Mouse (Mus musculus): ENCODE data around the gene Polr2f.

The Polr2f gene

DNA sequence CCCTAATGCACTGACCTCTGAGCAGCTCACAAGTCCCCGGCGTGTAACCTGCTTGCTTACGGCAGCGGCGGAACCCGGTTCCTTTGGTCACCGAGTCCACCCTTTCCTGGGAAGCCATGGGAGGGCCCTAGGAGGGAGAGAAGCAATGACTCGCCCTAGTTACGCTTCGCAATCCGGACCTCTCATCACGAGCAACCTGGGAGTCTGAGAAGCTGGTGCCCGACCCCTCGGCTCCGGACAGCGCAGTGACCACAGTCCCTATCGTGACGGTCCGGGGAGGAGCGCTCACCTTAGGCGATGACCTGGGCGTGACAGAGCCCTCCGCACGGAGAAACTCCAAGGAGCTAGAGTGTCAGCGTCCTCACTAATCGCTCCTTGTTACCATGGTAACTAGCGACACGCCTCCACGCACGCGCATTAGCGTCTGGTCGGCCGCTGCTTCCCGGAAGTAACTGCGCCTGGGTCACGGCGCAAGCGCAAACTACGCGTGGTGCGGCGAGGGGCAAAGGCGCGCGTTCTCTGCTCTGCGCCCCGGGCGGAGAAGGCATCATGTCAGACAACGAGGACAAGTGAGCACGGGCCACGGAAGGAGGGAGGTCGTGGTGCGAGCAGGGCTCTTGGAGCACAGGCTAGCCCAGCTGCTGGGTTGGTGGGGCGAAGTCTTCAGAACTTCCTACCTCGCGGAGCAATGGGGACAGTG lies at the start of gene Polr2f, which contains the start of gene 1700088E04Rik:
TSS of gene Polr2f (plus strand) at position 144 of the 700 bp plus-strand sequence.
TSS of gene 1700088E04Rik (minus strand) at position 388 of the 700 bp plus-strand sequence.
- peak; percentile 96 for DNase-seq

DNA sequence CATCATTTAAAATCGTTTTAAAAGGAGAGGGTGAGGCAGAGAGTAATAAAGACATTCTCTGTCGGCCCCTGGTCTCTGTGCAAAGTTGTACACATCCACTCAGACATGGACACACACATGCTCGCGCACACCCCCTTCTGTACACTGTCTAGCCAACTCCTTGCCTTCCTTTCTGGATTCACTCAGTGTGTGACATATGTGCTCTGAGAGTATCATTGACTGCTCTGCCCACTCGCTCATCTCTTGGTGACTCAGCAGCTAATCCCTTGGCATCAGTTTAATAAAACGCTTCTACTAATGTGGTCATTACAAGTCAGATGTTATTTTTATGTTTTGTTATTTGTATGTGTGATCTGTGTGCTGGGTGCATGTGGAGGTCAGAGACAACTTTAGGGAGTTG lies 48.5 kb upstream of the Polr2f start:
- DNase-seq = no peak

DNA sequence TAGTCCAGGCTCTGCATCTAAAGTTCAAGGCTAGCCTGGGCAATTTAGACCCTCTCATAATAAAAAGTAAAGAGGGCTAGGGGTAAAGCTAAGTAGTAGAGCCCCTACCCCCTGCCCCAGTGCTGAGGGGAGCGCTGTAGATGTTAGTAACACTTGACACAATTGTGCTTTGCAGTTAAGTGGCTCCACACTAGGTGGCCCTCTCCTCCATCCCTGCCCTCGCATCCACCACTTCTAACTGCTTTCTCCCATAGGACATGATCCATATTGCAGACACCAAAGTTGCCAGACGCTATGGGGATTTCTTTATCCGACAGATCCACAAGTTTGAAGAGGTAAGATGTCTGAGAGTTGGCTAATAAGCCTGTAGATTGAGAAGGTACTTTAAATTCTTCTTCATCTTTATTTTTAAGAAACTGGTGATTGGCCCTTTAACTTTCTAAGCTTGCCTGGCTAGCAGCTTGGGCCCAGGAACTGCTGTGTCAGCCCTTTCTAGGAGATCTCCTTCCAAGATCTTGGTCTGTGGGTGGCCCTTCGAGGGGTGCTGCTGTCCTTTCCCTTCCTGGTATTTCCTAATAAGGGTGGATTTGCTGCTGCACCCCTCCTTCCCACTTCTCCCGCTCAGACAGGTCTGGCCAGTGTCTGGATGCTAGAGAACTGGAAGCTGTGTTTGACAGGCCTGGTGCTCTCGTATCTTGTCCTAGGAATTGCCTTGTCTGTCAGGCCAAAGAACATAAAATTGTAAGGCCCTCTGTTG lies 47.5 kb upstream of the Polr2f start:
- no peak for DNase-seq

- no peak for DNase-seq
Measured at GRCm38 (mm10) chr15:79095483-79095882, 45.3 kb upstream of the Polr2f start.

GRCm38 (mm10) chr15:79096556-79096955 lies 44.3 kb upstream of the Polr2f start:
- no peak for DNase-seq

GRCm38 (mm10) chr15:79097135-79097534 lies 43.7 kb upstream of the Polr2f start:
- DNase-seq = no peak

DNA sequence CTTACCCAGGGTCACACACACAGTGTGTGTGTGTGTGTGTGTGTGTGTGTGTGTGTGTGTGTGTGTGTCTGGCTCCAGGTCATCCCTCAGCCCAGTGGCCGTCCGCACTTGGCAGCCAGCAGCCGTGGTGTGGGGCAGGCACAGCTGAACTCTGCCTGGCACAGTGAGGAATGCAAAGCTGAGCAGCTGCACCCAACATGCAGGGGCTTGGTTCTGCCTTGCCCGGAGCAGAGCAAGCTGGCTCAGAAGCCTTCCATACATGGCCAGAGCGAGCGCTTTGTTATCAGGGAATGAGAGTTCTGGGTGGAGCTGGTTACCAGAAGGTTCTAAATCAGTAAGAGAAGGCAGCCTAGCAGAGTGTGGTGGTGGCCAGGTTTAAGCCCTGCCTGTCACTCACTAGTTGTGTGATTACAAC lies 43.2 kb upstream of the Polr2f start:
- peak; percentile 21 for DNase-seq

DNA sequence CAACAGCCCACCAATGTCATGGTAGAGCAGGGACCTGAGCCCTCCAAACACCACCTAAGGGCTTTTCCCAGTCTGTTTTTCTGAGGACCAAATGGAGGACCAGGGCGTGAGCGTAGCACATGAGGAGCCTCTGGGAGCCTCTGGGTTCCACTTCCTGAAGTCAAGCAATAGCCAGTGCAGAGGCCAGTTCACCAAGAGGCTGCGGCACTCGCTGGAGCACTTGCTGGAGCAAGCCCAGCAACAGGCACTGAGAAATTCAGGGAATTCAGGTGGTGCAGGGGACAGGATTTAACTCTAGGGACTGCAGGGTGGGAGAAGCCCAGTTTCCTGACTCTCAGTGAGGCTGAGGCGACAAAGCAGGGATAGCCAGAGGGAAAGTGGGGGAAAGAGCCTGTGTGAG lies 42.6 kb upstream of the Polr2f start:
- no peak for DNase-seq

DNA sequence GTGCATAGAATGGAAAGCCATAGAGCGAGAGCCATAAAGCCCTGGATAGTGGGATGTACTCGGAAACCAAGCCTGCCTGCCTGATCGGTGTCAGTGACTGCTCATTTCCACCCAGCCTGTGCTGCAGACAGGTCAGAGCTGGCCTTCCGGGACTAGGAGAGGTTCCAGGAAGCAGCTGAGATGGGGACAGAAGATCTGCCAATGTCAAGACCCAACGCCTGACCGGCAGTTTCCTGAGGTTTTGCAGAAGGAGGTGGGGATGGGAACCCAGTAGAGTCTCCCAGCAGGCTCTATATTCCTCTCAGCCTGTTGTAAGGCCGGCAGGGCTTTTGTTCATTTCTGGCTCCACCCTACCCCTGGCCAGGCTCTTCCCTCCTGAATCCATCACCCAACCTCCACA lies 41.9 kb upstream of the Polr2f start:
- no peak for DNase-seq

GRCm38 (mm10) chr15:79099456-79099855 lies 41.4 kb upstream of the Polr2f start:
- no peak for DNase-seq

- no peak for DNase-seq
Measured at GRCm38 (mm10) chr15:79100391-79100790, 40.4 kb upstream of the Polr2f start.

DNA sequence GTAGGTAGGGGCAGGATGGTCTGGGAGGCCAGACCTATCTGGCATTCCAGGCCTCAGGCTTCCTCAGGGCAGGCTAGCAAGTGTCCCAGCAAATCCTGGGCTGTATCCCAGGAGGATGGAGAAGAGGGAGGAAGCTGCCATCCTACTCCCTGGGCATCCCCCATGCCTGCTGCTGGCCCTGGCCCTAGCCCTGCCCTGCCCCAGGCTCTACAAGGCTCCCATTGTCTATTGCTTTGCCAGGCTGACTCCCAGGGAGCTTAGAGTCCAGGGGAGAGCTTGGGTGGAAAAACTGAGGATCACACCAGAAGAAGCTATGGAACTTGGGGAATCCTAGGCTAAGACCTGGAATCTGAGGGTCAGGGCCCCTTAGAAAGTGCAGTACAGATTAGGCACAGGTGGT lies 39.3 kb upstream of the Polr2f start:
- DNase-seq = no peak

DNA sequence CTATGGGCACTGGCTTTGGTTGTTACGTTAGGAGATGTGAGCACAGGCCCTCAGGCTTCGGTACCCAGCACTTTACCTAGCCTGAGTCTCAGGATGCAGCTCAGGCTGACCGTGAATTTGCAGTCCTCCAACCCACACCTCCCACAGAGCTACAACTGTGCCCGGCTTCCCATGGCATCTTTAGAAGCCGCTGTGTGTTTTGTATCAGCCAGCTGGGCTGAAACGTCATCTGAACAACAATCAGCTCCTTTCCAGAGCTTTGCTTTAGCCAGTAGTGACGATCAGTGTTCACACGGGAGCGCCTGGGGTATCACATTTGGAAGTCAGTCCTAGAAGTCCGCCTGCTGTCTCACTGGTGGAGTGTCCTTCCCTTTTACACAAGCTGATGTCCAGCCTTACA lies 37.5 kb upstream of the Polr2f start:
- no peak for DNase-seq

DNA sequence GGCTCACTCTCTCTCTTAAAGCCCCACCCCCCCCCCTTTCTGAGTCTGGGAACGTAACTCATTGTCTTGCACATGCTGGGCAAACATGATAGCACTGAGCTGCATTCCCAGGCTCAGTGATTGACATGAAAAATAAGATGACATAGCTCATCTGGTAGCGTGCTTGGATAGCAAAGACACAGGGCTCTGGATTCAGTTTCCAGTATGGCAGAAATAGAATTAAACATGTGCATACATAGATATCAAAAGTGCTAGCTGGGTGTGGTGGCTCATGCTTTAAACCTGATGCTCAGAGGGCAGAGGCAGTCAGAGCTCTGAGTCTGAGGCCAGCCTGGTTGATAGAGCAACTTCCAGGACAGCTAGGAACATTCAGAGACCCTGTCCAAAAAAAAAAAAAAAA lies 35.0 kb upstream of the Polr2f start:
- DNase-seq = no peak

GRCm38 (mm10) chr15:79107966-79108365 lies 32.8 kb upstream of the Polr2f start:
- no peak for DNase-seq

DNA sequence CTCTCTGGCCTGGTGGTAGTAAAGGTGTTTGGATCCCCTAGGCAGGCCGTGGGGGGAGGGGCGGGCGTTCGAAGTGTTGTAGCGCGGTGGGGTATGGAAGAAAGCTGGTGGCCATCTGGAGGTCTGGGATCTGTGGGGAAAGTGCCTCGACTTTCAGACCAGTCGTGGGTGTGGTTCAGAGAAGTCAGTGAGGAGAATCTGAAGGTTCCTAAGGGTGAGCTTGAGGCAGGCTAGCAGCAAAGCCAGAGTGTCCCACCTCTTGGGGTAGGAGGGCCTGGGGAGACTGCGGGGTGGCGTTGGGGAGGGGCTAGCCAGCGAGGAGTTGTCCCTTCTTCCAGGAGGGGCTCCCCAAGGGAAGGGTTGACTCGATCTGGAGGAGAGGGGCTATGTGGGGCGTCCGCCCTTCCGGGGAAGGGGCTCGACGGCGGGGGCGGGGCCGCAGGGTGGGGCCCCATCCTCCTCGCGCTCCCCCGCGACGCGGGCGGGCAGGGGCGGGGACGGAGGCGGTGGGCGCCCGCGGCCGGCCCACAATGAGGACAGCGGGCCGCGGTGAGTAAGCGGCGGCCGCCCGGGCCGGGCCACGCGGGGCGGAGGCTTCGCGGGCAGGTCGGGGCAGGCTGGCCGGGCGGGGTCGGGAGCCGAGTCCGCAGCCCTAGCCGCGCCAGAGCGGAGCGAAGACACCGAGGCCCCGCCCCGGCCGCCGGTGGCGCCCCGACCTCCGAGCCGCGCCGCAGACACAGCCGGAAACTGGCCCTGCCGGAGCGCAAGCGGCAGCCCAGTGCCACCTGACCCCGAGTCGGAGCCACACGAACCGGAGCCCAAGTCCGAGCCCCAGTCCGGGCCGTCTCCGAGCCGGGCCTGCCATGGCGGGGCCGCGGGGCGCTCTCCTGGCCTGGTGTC lies 32.1 kb upstream of the Polr2f start, which contains the start of gene Micall1:
TSS of gene Micall1 (plus strand) at position 478 of the 900 bp plus-strand sequence.
- peak; percentile 49 for DNase-seq

GRCm38 (mm10) chr15:79109321-79109934 lies 31.4 kb upstream of the Polr2f start:
- no peak for DNase-seq

- DNase-seq = no peak
Measured at GRCm38 (mm10) chr15:79110031-79110430, 30.8 kb upstream of the Polr2f start.

DNA sequence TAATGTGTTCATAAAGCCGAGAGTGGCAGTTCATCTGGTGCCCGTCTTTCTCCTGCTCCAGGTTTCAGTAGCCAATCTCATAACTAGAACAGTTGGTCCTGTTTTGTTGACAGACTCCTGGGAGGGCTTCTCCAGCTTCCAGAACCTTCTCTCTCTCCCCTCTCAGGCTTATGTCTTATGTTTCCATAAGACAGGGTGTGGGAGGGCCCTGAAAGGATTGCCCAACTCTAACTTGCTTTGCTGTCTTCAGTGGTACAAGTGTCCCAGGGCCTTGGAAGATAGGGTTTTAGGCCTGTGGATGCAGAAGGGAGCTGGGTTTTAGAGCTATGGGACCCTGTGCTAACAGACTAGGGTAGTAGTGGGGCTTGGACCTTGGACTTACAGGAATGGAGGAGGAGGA lies 30.3 kb upstream of the Polr2f start:
- no peak for DNase-seq

DNA sequence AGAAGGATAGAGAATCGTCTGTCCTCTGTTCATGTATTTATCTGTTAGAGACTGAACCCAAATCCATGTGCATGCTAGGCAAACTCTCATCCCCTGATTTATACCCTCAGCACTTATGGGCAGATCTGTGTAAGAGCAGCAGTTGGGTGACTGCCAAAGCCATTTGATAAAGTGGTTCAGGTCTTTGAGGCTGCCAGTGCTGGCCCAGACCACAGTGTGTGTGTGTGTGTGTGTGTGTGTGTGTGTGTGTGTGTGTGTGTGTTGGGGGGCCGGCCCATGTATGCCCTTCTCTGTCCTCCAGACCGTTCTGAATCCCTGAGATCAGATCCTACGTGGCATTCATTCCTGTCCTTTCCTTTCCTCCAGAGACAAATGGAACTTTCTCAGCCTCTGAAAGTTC lies 29.0 kb upstream of the Polr2f start:
- DNase-seq = no peak

DNA sequence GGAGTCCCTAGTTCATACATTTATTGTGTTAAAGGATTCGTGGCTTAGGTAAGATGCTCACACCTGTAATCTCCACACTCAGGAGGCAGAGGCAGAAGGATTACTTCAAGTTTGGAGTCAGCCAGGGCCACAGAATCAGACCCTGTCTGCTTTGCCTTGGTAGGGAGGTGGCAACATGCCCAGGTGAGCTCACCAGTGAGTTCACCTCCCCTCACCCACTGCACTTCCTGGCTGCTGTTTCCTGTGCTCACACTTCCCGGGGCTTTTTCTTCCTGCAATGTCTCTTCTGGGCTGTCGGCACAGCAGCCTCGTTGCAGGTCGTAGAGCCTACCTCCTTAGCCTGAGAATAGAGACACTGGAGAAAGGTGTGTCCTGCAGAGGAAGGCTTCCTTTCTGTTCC lies 25.5 kb upstream of the Polr2f start:
- DNase-seq = no peak

DNA sequence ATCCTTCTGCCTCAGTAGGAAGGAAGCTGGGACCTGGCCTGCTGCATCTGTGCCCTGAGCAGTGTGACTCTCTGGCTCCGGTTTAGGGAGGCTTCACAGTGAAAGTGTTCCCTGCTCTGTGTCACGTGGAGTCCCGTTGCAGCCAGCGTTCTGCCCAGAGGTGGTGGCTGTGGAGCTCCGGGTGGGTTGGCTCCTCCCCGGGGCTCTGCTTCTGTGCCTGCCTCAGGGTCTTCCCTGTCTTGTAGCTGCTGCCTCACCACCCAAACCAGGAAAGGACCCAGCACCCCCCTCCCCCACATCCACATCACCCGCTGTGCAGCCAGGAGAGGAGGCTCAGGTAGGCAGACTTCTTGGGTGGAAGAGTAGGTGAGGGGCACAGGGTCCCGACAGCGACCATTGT lies 21.3 kb upstream of the Polr2f start:
- no peak for DNase-seq

GRCm38 (mm10) chr15:79122119-79122518 lies 18.7 kb upstream of the Polr2f start:
- no peak for DNase-seq
